Mouse (Mus musculus): ENCODE results near the gene Pik3r1. TPM values are rescaled to one million over a fixed set of nuclear protein-coding genes. Genes with fewer than 3 reads are reported as not detected.
A peak's percentile ranks its signal among the peaks of the same experiment; 100 is the strongest.

Pik3r1 gene
- total and polyA plus RNA-seq, 3 experiments = 23.7 to 132 (median 111) TPM

DNA sequence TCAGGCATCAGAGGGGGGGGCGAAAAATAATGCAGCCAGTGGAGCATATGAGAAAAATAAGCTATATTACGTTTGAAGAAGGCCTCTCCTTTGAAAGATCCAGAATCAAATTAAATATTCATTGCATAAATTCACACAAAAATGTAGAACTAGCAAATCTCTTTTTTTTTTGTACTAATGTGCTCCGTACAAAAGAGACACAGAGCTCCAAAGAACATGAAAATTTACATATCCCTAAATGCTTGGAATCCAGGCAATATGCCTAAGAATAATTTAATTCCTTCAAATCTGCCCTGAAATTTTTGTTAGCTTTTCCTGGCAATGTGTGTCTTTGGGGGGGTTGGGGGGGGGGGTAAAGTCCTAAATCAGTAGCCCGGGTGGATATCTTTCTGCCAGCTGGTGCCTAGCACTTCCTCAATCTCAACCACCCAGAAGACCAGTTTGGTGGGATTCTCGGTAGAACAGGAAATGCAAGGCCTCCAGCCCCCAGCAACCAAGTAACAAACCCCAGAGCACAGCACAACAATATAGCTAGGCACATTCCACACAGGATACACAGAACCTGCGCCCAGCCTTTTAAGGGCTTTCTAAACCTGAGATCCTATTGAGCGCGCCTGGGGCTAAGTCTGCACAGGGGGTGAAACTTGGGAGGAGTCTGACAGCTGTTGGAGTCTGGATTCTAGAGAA lies 7.9 kb downstream of the Pik3r1 start:
- Histone ChIP-seq H3K4me1 (ENCODE audit: control insufficient read depth, insufficient read depth, low read length) (peaks cover 56% of the 10 kb centered on the region), H3K79me2 (replicated peaks; ENCODE audit: control insufficient read depth, insufficient read depth, low read length) (peaks cover 21% of the 10 kb centered on the region), H3K27me3 (ENCODE audit: control insufficient read depth, insufficient read depth, low read length) (no peaks in the 10 kb centered on the region), H3K9ac (ENCODE audit: low read depth, low read length) (no peak overlapping the region), H3K36me3 (ENCODE audit: control insufficient read depth, insufficient read depth, low read length) (peaks cover 63% of the 10 kb centered on the region), H3K4me3 (no peak overlapping the region), H3K27ac (peak overlapping the region; percentile 34; the same call in 1 of the 2 replicates)
- DNase-seq = no peak
- TF ChIP-seq POLR2A (IDR thresholded peaks at IDR 0.05; ENCODE audit: insufficient read depth, low read depth, low read length) = no peak
- no peak for TF ChIP-seq CTCF (IDR thresholded peaks at IDR 0.05)
- TF ChIP-seq EP300 (IDR thresholded peaks at IDR 0.05; ENCODE audit: insufficient read depth, low read depth, low read length) = no peak
- WGBS = 34% methylated on average over 8 of the region's 8 CpGs
- intact Hi-C loops (cut with DNase I) = no loop called here

DNA sequence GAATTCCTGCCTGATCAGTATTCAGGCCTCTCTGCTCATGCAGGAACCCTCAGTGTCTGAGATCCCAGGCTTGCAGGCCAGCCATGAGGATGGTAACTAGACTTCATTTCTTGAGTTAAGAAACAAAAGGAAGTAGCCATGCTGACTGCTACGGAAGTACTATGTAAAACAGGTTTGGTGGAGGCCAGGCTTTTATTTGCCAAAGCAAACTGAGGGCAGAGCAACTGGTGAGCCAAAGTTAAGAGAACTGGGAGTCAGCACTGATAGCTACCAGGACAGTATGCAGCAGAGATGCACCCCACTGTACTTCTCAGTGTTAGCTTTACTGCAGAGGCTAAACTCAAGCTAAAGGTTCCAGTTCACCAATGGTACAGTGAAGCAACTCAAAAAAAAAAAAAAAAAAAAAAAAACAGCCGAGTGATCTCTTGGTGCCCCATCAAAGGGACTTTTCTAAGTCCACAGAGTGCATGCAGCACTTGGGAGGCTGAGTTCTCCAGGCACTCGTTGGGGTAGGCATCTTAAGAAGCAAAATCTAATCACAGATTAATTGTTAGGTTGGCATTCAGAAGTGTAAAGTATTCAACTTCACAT lies 8.6 kb downstream of the Pik3r1 start:
- WGBS = 9% methylated on average over 3 of the region's 3 CpGs
- Histone ChIP-seq H3K36me3 (ENCODE audit: control insufficient read depth, insufficient read depth, low read length) (peaks cover 65% of the 10 kb centered on the region), H3K4me3 (no peak overlapping the region), H3K4me1 (ENCODE audit: control insufficient read depth, insufficient read depth, low read length) (peaks cover 55% of the 10 kb centered on the region), H3K79me2 (replicated peaks; ENCODE audit: control insufficient read depth, insufficient read depth, low read length) (peaks cover 19% of the 10 kb centered on the region), H3K27me3 (ENCODE audit: control insufficient read depth, insufficient read depth, low read length) (no peaks in the 10 kb centered on the region), H3K27ac (peak overlapping the region; percentile 3; the same call in 1 of the 2 replicates), H3K9ac (ENCODE audit: low read depth, low read length) (no peak overlapping the region)
- no peak for DNase-seq
- TF ChIP-seq CTCF (IDR thresholded peaks at IDR 0.05) (no peak), POLR2A (IDR thresholded peaks at IDR 0.05; ENCODE audit: insufficient read depth, low read depth, low read length) (no peak), EP300 (IDR thresholded peaks at IDR 0.05; ENCODE audit: insufficient read depth, low read depth, low read length) (no peak)
- intact Hi-C loops (cut with DNase I) = no loop called here

DNA sequence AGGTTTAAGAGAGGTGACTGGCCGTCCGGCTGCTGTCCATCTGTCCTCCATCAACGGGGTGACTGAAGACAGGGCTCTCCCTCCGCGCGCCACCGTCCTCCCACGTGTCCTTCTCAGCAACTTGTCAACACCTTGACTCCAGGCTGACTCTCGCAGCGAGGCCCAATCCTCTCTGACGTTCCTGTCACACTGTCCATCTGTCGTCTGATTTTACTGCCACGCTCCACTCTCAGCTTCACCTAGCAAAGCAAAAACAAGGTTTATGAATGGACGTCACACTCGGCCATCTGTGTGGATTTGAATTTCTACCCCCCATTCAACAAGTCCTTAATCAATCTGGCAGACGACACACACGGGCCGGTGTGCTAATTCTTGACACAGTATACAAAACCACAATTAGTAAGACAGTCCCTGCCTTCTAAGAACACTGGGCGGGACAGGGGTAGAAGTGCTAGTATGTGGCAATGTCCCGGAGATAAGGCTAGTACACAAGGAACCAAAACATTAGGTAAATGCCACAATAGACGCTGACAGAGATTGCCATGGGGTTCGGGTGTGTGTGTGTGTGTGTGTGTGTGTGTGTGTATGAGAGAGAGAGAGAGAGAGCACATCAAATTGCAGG lies 10.1 kb downstream of the Pik3r1 start:
- peaks cover 54% of the 10 kb centered on the region for H3K4me1 ChIP-seq (ENCODE audit: control insufficient read depth, insufficient read depth, low read length)
- 44% methylated on average over 22 of the region's 22 CpGs for WGBS
- peak in 1 of 2 experiments; percentile 63 for DNase-seq

DNA sequence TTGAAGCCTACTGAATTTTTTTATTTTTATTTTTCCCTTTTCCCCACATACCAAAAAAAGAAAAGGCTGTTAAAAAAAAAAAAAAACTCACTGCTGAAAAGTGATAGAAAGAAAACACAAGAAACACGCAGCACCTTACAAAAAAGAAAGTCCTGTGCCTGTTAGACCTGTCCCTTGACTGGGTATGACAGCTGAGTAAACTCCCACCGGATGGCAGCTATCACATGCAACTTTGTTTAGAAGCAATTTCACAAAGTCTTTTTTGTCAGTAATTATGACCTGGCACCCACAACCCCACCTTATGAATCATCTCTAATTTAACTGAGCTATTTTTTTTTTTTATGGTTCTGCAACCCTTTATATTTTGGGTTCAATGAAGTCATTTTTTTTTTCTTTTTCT lies 12.8 kb downstream of the Pik3r1 start:
- Histone ChIP-seq H3K4me3 (no peak overlapping the region), H3K27me3 (ENCODE audit: control insufficient read depth, insufficient read depth, low read length) (no peaks in the 10 kb centered on the region), H3K4me1 (ENCODE audit: control insufficient read depth, insufficient read depth, low read length) (peaks cover 49% of the 10 kb centered on the region), H3K79me2 (replicated peaks; ENCODE audit: control insufficient read depth, insufficient read depth, low read length) (peaks cover 10% of the 10 kb centered on the region), H3K27ac (no peak overlapping the region), H3K36me3 (ENCODE audit: control insufficient read depth, insufficient read depth, low read length) (peaks cover 76% of the 10 kb centered on the region), H3K9ac (ENCODE audit: low read depth, low read length) (no peak overlapping the region)
- intact Hi-C loops (cut with DNase I) = no loop called here
- DNase-seq = no peak
- WGBS = 59% methylated on average over 2 of the region's 2 CpGs
- TF ChIP-seq EP300 (IDR thresholded peaks at IDR 0.05; ENCODE audit: insufficient read depth, low read depth, low read length) (no peak), CTCF (IDR thresholded peaks at IDR 0.05) (no peak), POLR2A (IDR thresholded peaks at IDR 0.05; ENCODE audit: insufficient read depth, low read depth, low read length) (no peak)

More for the DNA sequence above, 10.1 kb downstream of the Pik3r1 start:
- Histone ChIP-seq H3K79me2 (replicated peaks; ENCODE audit: control insufficient read depth, insufficient read depth, low read length) (peaks cover 16% of the 10 kb centered on the region), H3K9ac (ENCODE audit: low read depth, low read length) (no peak overlapping the region), H3K4me3 (no peak overlapping the region; the same call in 1 of the 2 replicates), H3K36me3 (ENCODE audit: control insufficient read depth, insufficient read depth, low read length) (peaks cover 74% of the 10 kb centered on the region), H3K27me3 (ENCODE audit: control insufficient read depth, insufficient read depth, low read length) (no peaks in the 10 kb centered on the region), H3K27ac (peak overlapping the region; percentile 13; the same call in 1 of the 2 replicates)
- intact Hi-C loops (cut with DNase I) = no loop called here
- TF ChIP-seq POLR2A (IDR thresholded peaks at IDR 0.05; ENCODE audit: insufficient read depth, low read depth, low read length) (no peak), EP300 (IDR thresholded peaks at IDR 0.05; ENCODE audit: insufficient read depth, low read depth, low read length) (0 out of 2 replicates have a peak, but pooled peaks have one; percentile 37)

DNA sequence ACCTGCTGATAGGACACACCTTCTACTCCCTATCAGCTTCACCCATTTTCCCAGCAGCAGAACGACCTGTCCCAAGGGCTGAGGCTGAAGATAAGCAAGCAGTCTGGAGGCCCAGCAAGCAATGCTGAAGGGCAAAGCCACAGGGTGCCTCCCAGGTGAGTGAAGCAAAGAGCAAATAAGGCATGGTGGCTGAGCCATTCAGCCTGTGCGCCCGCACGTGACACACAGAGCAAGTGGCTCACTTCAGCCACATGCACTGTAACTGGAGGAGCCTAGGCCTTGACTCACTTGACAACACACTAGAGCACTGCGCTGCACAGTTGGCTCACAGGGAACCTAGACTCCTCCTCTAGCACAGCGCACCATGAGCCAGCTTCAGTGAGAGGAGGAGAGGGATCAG lies 14.4 kb downstream of the Pik3r1 start:
- intact Hi-C loops (cut with DNase I) = no loop called here
- DNase-seq = peak in 1 of 2 experiments; percentile 61
- peaks cover 9% of the 10 kb centered on the region for H3K79me2 ChIP-seq (replicated peaks; ENCODE audit: control insufficient read depth, insufficient read depth, low read length)
- WGBS = 64% methylated on average over 6 of the region's 6 CpGs
- no peak overlapping the region for H3K9ac ChIP-seq (ENCODE audit: low read depth, low read length)
- H3K27me3 ChIP-seq (ENCODE audit: control insufficient read depth, insufficient read depth, low read length) = no peaks in the 10 kb centered on the region
- H3K4me3 ChIP-seq = no peak overlapping the region
- peak overlapping the region; percentile 26; the same call in 1 of the 2 replicates for H3K27ac ChIP-seq
- TF ChIP-seq EP300 (IDR thresholded peaks at IDR 0.05; ENCODE audit: insufficient read depth, low read depth, low read length) = peak; percentile 93
- no peak for TF ChIP-seq POLR2A (IDR thresholded peaks at IDR 0.05; ENCODE audit: insufficient read depth, low read depth, low read length)
- peaks cover 71% of the 10 kb centered on the region for H3K36me3 ChIP-seq (ENCODE audit: control insufficient read depth, insufficient read depth, low read length)
- peaks cover 47% of the 10 kb centered on the region for H3K4me1 ChIP-seq (ENCODE audit: control insufficient read depth, insufficient read depth, low read length)

Data from heart, adult 2 months (tissue).